Mouse (Mus musculus): ENCODE measurements around the gene Ciao2a.

The Ciao2a gene

DNA sequence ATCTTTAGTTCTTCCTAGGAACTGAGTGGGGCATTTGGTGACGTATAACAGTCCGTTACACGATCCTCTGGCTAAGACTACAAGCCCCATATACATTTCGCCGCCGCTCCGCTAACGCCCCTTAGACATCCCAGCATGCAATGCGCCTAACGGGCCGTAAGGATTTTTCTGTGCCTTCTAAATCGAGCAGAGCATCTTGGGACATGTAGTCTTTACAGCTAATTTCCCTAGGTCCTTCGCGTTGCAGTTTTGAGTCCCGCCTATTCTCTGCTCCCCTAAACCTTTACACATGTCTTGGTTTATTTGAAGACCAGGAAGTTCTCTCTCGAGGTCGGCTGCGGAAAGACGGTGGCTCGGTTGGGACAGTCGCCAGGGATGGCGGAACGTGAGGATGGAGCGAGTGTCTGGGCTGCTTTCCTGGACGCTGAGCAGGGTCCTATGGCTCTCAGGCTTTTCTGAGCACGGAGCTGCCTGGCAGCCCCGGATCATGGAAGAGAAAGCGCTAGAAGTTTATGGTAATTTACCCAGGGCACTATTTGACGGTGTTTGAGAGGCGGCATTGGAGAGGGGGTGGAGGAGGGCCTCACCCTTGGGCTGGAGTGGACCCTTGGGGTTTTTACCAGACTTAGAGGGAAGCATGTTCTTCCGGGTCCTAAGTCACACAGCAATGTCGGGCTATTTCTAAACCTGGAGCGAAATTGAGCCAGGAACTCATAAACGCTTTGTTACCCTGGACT lies at the start of gene Ciao2a, which contains the start of gene Snx1:
Gene Ciao2a, plus strand, starts transcription at position 156 of the 737 bp plus-strand sequence.
Gene Snx1, minus strand, starts transcription at position 132 of the 737 bp plus-strand sequence.
- DNase-seq (ENCODE audit: low spot score in 2 of 2): peak; percentile 79 to 92

DNA sequence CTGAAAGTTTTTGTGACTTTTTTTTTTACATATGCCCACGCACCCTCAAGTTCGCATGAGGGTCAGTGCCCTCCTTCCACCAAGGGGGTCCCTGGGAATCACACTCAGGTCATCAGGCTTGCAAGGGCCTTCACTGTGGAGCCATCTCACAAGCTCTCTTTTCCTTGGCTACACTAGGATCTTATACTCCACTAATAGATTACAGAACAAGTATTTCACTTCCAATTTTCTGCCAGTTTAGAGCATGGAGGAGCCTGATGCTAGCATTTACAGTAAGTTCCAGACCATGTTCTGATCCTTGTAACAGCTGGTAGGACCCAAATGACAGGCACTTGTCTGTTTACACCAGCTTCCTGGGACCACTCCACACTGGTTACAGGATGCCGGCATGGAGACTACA lies 48.3 kb upstream of the Ciao2a start:
- DNase-seq (ENCODE audit: low spot score in 2 of 2): no peak

DNA sequence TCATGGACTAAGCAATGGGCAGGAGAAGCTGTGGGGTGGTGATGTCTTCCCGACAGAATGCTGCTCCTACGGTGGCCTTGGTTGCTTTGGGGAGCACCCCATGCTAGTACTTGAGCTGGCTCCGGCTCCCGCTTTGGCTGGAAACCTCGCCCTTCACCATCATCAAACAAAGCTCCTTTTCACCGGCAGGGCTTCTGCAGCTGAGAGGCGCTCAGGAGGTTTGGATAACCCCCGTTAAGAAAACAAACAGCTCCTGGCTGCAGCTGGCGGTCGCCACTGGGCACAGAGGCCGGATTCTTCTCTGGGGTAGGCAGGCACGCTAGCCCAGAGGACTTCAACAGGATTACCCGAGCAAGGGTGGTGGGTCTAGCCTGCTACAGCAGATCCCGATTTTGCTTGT lies 47.9 kb upstream of the Ciao2a start:
- no peak for DNase-seq (ENCODE audit: low spot score in 2 of 2)

DNA sequence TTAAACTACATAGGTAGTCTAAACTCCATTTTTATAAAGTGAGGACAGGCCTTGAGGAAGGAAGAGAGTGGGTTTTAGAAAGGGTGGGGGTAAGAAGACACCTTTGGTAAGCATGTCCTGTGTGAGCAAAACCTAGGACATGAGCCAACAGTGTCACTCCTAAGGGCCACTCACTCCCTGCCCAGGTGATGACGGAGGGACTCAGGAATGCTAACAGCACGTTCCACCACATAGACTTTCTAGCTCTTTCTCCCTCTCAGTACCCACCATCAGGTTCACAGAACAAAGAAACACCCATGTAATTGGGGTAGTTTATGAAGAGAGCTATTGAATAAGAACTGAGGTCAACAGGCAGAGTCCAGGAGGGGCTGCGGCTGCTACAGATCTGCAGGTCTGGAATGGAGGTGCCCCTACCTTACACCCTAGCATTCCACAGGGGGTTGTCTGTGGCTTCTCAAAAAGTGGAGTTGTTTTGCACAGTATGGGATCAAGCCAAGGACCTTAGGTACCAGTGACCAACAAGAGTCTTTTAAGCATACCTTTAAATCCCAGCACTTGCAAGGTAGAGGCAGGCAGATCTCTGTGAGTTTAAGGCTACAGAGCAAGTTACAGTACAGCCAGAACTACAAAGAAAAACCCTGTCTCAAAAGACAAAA lies 45.5 kb upstream of the Ciao2a start:
- no peak for DNase-seq (ENCODE audit: low spot score in 2 of 2)

DNA sequence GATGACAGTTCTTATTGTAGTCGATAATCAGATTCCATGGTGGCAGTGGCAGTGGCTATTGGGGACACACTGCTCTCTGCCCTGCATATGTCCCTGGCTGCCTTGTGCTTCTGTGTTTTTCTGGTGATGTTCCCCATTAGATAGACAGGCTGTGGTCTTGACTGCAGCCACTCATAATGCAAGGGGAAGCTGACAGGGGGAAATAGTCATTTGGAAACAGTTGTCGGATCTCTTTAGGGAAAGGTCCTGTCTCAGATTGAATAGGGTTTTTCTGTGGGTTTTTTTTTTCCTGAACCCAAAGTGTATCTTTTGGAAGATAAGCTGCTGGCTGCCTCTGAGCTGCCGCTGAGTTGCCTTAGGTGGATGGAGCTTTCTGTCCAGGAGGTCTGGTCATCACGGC lies 44.4 kb upstream of the Ciao2a start:
- no peak for DNase-seq (ENCODE audit: low spot score in 2 of 2)

DNA sequence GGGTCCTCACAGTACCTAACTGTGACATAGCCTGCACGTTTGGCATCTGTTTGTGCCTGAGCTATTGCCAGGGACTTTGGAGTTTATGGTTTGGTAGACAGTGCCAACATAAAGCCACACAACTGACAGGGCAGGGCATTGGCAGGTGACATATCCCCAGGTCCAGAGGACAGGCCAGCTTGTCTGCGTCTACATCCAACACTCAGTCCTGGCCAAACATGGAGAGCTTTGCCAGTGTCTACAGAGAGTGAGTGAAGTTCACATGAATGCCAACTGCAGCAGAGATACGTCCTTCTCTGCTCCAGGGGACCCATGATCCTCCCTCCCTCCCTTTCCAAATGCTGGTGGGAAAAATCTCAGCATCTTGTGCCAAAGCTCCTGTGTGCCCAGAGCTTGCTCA lies 42.2 kb upstream of the Ciao2a start:
- DNase-seq (ENCODE audit: low spot score in 2 of 2): no peak

DNA sequence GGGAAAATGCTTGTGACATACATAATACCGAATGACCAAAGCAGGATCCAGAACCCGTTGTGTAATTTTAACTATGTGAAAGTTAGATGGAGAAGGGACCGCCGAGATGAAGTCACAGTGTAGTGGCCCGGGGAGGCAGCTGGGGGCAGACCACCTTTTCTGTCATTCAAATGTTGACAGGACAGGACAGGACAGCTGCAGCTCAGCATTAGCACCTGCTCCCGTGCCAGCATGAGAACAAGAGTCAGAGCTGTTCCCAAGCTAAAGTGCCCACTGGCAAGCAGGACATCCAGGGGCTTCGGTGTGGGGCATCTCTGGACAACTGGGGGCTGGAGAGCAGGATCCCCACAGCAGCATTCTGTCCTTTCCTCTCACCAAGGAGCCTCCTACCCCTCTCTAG lies 39.3 kb upstream of the Ciao2a start:
- DNase-seq (ENCODE audit: low spot score in 2 of 2): no peak

DNA sequence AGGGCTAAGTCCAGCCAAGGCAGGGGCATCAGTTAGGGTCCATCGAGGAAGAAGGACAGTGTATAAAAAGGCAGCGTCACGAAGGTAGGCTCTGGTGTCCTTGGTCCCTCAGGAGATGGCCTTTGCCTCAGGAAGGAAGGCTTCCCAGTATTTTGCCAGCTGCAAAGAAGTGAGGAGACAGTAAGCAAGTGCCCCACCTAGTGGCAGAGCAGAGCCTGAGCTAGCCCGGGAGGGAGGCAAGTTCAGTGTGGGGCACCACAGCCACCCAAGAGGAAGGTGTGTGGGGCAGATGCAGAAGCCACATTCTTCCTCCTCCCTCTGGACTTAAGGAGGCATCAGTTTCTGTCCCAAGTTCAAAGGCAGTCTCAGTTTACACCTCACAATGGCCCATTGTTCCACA lies 38.0 kb upstream of the Ciao2a start:
- peak in 1 of 2 experiments; percentile 33 for DNase-seq (ENCODE audit: low spot score in 2 of 2)

DNA sequence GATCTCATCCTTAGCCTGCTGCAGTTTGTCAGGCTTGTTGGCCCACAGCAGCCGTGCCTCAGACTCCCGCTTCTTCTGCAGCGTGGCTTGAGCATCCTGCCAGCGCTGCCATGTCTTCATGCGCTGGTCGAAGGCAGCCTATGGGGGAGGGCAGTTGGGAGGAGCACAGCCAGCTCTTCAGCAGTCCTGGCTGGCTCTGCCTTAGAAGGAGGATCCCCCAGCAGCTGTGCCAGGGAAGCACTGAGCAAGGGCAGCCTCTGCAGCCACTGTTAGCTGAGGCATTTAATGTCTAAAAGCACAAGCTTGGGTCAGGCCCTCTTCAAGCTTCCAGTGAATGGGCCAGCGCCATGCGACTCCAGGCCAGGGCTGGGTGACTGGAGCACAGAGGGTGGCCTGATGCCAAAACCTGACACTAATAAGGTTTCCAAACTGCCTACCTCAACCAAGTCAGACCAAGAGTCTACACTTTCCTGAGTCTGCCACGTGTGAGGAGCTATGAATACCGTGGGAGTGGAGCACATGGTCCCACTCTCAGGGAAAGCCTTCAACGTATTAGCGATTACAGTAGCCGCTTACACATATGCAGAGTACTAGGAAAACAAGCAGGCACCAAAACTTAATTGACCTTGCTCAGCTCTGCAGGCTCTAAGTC lies 35.7 kb upstream of the Ciao2a start:
- DNase-seq (ENCODE audit: low spot score in 2 of 2): no peak

DNA sequence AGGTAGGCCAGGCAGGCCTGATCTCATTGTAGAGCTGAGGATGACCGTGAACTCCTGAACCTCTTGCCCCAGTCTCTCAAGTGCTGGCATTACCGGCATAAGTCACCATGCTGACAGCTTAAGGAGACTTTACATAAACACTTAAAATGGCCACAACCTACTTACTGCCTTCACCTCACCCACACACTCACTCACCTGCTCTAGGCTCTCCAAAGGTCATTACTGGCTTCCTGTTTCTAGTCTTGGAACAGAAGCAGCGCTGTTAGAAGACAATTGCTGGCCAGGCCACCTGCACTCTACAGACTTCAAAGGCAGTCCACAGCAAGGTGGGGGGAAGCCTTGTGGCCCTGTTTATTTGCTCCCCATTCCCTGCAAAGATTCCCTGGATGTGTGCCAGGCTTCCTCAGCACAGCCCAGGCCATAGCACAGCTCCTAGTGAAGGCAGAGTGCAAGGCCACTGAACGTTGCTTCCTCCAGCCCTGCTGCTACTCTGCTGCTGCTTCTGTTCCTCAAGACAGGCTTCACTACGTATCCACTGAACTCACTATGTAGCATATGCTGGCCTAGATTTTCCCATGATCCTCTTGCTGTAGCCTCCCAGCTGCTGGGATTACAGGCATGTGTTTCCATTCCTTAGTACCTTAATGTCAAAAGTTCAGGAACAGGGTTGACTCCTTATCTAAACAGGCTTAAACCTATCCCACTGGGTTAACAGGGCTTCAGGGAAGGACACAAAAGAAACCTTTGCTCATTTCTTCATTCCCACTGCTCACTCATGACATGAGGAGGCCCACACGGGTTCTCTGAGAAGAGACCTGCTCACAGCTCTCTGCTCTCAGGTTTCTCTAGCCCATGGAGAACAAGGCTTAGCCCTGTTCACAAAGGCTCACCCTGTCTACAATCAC lies 34.8 kb upstream of the Ciao2a start:
- DNase-seq (ENCODE audit: low spot score in 2 of 2): no peak

DNA sequence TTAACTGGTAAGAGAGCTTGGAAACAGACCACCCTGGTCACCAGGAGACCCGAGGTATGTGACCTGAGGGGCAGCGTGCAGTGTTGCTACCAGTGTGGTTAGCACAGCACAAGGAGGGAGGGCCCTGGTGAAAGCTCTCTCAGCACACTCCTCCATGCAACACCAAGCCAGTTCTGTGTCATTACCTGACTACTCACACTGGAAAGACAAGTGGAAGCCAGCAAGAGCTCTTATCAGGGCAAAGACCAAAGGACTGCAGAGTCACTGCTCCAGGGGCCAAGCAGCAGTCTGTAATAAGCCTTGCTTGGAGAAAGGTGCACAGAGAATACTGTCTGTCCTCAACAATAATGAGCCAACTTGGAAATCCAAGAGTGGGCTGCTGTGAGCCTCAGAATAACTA lies 33.7 kb upstream of the Ciao2a start:
- no peak for DNase-seq (ENCODE audit: low spot score in 2 of 2)

DNA sequence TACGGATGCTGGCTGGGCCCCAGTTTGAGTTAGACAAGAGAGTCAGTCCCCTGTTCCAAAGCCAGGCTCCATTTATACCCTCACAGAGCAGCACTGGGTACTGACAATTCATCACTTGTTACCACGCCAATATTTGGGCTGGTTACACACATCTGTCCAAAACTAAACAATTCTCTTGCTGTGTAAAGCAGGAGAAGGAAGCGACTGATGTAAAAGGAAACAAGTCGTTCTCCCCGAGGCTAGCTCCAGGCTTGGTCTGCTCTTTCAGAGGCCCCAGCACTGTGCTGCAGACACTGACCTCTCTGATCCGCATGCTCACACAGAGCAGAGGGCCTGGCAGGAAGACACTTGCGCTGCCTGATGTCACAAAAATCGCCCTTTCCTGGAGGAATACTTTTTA lies 24.8 kb upstream of the Ciao2a start:
- DNase-seq (ENCODE audit: low spot score in 2 of 2): no peak

DNA sequence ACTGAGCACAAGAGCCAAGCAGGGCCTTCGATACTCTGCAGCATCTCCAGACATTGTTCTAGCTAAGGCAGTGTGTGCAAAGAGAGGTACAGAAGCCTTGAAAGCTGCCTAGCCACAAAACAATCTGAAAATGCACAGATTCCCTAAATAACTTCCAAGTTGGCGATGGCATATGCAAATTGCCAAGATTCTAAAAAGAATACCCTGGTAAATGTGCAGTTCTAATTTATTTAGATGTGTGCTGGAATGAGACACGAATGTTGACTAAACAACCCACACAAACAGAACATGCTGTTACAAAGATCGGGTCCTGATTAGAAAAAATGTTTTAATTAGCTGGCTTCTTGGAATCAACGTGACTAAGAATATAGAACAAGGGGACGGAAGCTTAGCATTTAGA lies 23.7 kb upstream of the Ciao2a start:
- DNase-seq (ENCODE audit: low spot score in 2 of 2): no peak

DNA sequence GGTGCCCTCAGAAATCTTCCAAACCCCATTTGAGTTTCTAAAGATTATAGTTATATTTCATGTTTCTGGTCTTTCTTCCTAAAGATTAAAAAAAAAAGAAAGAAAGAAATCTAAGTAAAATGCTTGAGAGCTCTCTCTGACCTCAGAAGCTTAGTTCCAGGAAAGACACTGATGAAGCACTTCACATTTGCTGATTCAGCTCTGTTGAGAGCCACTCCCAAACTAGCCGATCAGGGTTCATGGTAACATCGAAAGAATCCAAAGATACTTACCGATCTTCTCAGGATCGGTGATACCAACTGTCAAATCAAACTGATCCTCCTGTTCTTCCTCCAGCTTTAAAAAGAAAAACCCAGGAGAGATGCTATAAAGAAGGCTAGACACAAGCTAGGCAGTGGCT lies 21.8 kb upstream of the Ciao2a start:
- no peak for DNase-seq (ENCODE audit: low spot score in 2 of 2)

DNA sequence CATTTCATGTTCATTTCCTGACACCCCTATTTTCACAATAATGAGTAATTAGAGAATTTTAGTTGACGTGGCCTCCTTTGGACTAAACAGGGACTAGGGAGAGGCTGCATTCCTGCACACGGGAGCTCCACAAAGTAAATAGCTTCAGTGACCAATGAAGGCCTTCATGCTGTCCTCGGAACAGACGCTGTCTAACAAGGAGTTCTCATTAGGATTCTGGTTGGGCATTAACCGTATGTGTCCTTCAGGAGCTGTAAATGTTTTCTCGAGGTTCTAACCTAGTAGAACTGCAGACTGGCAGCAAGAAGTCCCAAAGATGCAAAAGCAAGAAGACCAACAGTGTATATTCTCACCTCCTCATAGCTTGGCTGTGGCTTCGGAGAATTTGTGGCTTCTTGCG lies 21.2 kb upstream of the Ciao2a start:
- no peak for DNase-seq (ENCODE audit: low spot score in 2 of 2)

DNA sequence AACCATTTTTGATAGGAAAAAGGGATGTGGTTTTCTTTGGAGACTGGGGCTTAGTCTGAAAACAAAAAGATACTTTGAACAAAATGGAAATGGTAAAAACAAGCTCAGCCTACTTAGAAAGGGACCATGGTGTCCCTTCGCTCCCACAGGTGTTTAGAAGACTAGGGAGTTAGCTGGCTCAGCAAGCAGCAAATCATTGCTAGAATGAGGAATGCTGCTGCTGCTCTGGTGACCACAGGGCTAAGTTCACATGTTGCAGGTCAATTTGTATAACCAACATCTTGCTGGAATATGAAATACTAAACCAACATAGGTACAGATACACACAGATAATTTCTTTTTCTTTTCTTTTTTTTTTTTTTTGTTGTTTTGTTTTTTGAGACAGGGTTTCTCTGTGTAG lies 16.8 kb upstream of the Ciao2a start:
- no peak for DNase-seq (ENCODE audit: low spot score in 2 of 2)

DNA sequence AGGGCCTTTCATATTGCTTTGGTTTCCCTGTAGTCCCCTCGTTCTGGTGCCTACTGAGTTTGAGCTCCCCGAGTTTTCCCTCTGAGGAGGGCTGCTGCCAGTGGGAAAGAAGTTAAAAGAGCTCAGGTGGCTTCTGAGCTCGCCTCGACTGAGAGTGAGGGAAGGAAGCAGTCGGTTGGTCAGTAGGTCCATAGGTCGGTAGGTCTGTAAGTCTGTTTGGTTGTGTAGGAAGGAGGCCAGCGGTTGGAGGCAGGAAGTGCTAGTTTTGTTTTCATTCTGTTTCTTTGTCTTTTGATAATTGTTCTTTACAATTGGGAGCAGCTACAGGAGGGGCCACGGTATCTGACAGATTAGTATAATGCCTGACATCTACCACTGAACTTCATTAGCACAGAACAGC lies 16.3 kb upstream of the Ciao2a start:
- DNase-seq (ENCODE audit: low spot score in 2 of 2): no peak

DNA sequence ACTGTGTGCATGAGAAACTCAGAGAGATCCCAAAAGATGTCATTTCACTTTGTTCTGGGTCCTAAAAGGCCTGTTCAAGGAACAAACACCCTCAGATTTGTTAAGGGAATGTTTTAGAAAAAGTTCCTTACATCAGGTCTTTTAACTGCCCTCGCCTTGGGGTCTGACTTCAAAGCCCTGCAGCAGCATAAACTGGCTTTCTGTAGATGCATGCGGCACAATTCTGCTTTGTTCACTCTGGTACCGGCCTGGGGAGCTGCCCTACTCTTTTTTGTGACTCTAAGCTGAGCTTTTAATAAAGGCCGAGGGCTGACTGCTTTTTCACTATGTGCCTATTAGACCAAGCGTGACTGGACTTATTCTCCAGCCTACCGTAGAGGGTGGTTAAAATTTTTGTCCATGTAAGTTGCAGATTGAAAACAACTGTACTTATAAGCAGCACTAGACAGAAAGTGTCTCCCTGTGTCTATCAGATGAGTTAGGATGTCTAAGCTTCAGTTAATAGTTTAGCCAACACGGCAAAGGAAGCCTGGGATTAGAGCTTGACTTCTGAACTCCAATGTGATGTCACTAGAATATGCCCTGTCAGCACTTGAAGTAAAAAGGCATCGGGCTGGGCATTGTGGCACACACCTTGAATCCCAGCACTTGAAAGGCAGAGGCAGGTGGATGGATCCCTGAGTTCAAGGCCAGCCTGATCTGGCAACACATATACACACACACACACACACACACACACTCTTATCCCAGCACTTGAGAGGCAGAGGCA lies 15.6 kb upstream of the Ciao2a start:
- no peak for DNase-seq (ENCODE audit: low spot score in 2 of 2)

DNA sequence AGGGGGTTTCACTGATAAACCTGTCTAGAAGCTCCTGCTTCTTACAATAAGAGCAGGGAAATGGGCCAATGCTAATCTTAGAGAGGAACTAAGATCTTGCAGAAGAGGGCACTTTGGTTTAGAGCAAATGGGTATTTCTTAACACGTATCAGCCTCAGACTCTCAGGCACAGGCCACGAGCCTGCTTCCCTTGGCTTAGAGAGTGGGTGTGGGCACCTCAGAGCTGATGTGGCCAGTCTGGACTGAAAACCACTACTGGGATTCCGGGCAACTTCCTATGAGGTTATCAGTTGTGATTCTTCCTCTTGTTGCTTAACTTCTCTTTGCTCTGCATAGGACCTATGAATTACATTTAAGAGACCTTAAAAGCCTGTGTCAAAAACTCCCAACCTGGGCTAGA lies 12.1 kb upstream of the Ciao2a start:
- DNase-seq (ENCODE audit: low spot score in 2 of 2): no peak

DNA sequence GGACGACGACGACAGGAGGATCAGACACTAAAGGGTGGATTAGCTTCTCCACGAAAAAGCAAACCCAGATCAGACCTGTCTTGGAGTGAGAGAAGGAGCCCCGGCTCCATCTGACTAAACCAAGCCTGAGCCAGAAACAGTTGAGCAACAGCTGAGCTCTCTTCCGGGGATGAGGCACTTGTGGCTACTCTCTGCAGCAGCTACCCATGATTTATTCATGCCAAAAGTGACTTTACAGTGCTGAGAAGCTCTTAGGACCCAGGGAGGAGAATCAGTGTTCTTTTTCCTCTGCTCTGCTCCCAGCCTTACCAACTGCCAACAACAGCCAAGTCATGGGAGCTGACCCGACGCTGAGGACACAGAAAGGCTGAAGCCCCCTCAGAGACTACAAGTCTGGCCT lies 9.5 kb upstream of the Ciao2a start:
- DNase-seq (ENCODE audit: low spot score in 2 of 2): peak in 1 of 2 experiments; percentile 21

DNA sequence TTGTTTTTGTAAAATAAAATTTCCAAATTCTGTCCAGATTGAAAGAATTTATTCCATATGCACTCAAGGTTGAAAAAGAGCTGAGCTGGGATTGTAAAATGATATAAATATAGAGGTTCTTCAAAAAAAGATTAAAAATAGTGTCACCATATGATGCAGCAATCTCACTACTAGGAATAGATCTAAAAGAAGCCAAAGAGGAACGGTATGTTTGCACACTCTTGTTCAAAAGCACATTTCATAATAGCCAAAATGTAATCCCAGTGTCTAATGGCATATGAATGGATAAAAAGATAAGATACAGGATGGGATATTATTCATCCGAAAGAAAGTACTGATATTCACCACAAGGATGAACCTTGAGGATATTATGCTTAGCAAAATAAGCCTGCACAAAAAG lies 6.9 kb upstream of the Ciao2a start:
- DNase-seq (ENCODE audit: low spot score in 2 of 2): no peak

All from urinary bladder, adult 18-20 months (tissue).